Mouse (Mus musculus): ENCODE measurements at regions not wholly inside any gene's neighbourhood (a gene's known extent, or its start where the extent isn't known, plus 50 kb on each side); places are given as distances from the start of the nearest gene placed in this dataset.

GRCm38 (mm10) chr1:120753406-120753805 lies 151.2 kb downstream of the En1 start:
- Histone ChIP-seq H3K4me3 (replicated peaks; ENCODE audit: low read depth, low read length) (no peak overlapping the region), H3K36me3 (ENCODE audit: control insufficient read depth, insufficient read depth, low read length) (no peaks in the 10 kb centered on the region), H3K27me3 (ENCODE audit: control insufficient read depth, insufficient read depth, low read length) (no peaks in the 10 kb centered on the region), H3K4me2 (ENCODE audit: low read length) (no peak overlapping the region), H3K27ac (replicated peaks; ENCODE audit: low read depth, low read length) (no peak overlapping the region), H3K4me1 (ENCODE audit: control insufficient read depth, insufficient read depth, low read length) (0 out of 2 replicates have a peak, but pooled peaks cover 4% of the 10 kb centered on the region), H3K9me3 (ENCODE audit: control insufficient read depth, low read length) (no peaks in the 10 kb centered on the region), H3K9ac (replicated peaks; ENCODE audit: low read length) (no peak overlapping the region)
- WGBS = 100% methylated on average over 1 of the region's 1 CpGs
- DNase-seq (no peak), ATAC-seq (ENCODE audit: low FRiP score, low TSS enrichment) (no peak)

DNA sequence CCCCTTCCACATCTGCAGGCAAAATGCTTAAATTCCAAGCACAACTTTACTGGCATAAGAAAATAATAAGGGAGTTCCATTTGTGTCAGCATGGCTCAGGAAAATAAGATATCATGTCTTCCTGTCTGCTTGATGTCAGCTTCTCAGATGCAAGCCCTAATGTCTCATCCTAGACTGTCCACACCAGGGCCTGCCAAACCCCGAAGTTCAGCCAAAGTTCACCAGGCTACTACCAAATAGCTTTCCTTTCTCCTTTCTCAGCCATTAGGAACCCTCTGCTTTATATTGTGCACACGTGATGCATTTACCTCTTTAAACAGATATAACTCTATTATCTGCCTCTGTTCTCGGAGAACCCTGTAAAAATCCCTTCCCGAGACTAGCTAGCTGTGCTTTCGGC lies 152.1 kb downstream of the En1 start:
- Histone ChIP-seq H3K27ac (replicated peaks; ENCODE audit: low read depth, low read length) (no peak overlapping the region), H3K9me3 (ENCODE audit: control insufficient read depth, low read length) (no peaks in the 10 kb centered on the region), H3K27me3 (ENCODE audit: control insufficient read depth, insufficient read depth, low read length) (no peaks in the 10 kb centered on the region), H3K4me2 (ENCODE audit: low read length) (no peak overlapping the region), H3K36me3 (ENCODE audit: control insufficient read depth, insufficient read depth, low read length) (no peaks in the 10 kb centered on the region), H3K4me3 (replicated peaks; ENCODE audit: low read depth, low read length) (no peak overlapping the region), H3K4me1 (ENCODE audit: control insufficient read depth, insufficient read depth, low read length) (0 out of 2 replicates have a peak, but pooled peaks cover 4% of the 10 kb centered on the region), H3K9ac (replicated peaks; ENCODE audit: low read length) (no peak overlapping the region)
- 84% methylated on average over 5 of the region's 5 CpGs for WGBS
- ATAC-seq (ENCODE audit: low FRiP score, low TSS enrichment) (no peak), DNase-seq (no peak)

DNA sequence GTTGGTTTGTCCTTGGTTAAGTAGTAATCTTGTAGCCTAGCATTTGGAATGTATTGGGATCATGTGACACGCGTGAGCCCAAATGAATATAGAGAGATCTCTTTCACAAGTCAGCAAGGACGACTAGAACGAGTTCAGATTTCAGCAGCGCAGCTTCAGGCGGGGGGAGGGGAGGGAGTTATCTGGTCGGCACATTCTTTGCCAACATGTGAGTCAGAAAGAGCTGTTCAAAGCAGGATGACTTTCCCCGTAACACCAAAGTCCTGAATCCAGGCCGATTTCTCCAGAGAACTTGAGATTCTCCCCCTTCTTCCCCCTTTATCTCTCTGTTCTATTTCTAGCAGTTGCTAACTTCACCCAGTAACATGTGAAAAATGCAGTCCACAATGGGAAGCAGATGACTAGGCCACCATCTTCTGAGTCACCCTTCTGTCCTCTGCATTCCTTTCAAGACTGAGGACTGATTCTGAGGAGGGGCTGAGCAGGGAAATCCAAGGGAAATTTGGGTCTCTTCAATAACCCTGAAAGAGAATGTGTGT lies 155.1 kb downstream of the En1 start:
- peak; percentile 32 for DNase-seq
- Histone ChIP-seq H3K4me1 (ENCODE audit: control insufficient read depth, insufficient read depth, low read length) (0 out of 2 replicates have a peak, but pooled peaks cover 4% of the 10 kb centered on the region), H3K4me2 (ENCODE audit: low read length) (no peak overlapping the region), H3K9ac (replicated peaks; ENCODE audit: low read length) (no peak overlapping the region), H3K4me3 (replicated peaks; ENCODE audit: low read depth, low read length) (no peak overlapping the region), H3K27ac (replicated peaks; ENCODE audit: low read depth, low read length) (no peak overlapping the region), H3K36me3 (ENCODE audit: control insufficient read depth, insufficient read depth, low read length) (no peaks in the 10 kb centered on the region), H3K9me3 (ENCODE audit: control insufficient read depth, low read length) (no peaks in the 10 kb centered on the region), H3K27me3 (ENCODE audit: control insufficient read depth, insufficient read depth, low read length) (no peaks in the 10 kb centered on the region)
- no peak for ATAC-seq (ENCODE audit: low FRiP score, low TSS enrichment)
- 58% methylated on average over 9 of the region's 9 CpGs for WGBS

- Histone ChIP-seq H3K27ac (replicated peaks; ENCODE audit: low read depth, low read length) (no peak overlapping the region), H3K4me1 (ENCODE audit: control insufficient read depth, insufficient read depth, low read length) (0 out of 2 replicates have a peak, but pooled peaks cover 4% of the 10 kb centered on the region), H3K4me3 (replicated peaks; ENCODE audit: low read depth, low read length) (no peak overlapping the region), H3K9ac (replicated peaks; ENCODE audit: low read length) (no peak overlapping the region), H3K36me3 (ENCODE audit: control insufficient read depth, insufficient read depth, low read length) (no peaks in the 10 kb centered on the region), H3K27me3 (ENCODE audit: control insufficient read depth, insufficient read depth, low read length) (no peaks in the 10 kb centered on the region), H3K4me2 (ENCODE audit: low read length) (no peak overlapping the region), H3K9me3 (ENCODE audit: control insufficient read depth, low read length) (no peaks in the 10 kb centered on the region)
- 63% methylated on average over 7 of the region's 7 CpGs for WGBS
- no peak for DNase-seq
- ATAC-seq (ENCODE audit: low FRiP score, low TSS enrichment) = no peak
Observed at GRCm38 (mm10) chr1:120758172-120758571, 156.0 kb downstream of the En1 start.

DNA sequence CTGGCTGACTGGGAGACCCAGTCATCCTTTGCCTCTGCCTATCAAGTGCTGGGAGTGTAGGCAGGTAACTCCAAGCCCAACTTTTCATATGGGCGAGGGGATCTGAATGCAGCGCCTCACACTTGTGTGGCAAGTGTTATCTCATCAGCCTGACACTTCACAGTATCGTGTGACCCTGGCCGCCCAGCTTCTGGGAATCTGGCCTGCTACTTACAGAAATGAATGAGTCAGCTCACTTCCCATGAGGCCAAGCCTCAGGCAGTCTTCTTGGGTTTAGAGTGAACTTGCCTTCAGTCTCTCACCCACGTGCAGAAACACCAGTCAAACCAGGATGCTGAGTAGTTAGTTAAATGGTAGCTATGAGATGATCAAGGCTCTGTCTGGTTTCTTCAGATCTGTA lies 156.5 kb downstream of the En1 start:
- WGBS = 84% methylated on average over 5 of the region's 5 CpGs
- H3K27me3 ChIP-seq (ENCODE audit: control insufficient read depth, insufficient read depth, low read length) = no peaks in the 10 kb centered on the region
- no peak for ATAC-seq (ENCODE audit: low FRiP score, low TSS enrichment)

GRCm38 (mm10) chr1:120759380-120759779 lies 157.2 kb downstream of the En1 start:
- Histone ChIP-seq H3K4me2 (ENCODE audit: low read length) (no peak overlapping the region), H3K9ac (replicated peaks; ENCODE audit: low read length) (no peak overlapping the region), H3K4me1 (ENCODE audit: control insufficient read depth, insufficient read depth, low read length) (0 out of 2 replicates have a peak, but pooled peaks cover 4% of the 10 kb centered on the region), H3K27me3 (ENCODE audit: control insufficient read depth, insufficient read depth, low read length) (no peaks in the 10 kb centered on the region), H3K9me3 (ENCODE audit: control insufficient read depth, low read length) (no peaks in the 10 kb centered on the region), H3K4me3 (replicated peaks; ENCODE audit: low read depth, low read length) (no peak overlapping the region), H3K36me3 (ENCODE audit: control insufficient read depth, insufficient read depth, low read length) (no peaks in the 10 kb centered on the region), H3K27ac (replicated peaks; ENCODE audit: low read depth, low read length) (no peak overlapping the region)
- DNase-seq = no peak
- no peak for ATAC-seq (ENCODE audit: low FRiP score, low TSS enrichment)
- 72% methylated on average over 3 of the region's 3 CpGs for WGBS

More for the DNA sequence above, 156.5 kb downstream of the En1 start:
- Histone ChIP-seq H3K9me3 (ENCODE audit: control insufficient read depth, low read length) (no peaks in the 10 kb centered on the region), H3K4me2 (ENCODE audit: low read length) (no peak overlapping the region), H3K4me1 (ENCODE audit: control insufficient read depth, insufficient read depth, low read length) (0 out of 2 replicates have a peak, but pooled peaks cover 4% of the 10 kb centered on the region), H3K4me3 (replicated peaks; ENCODE audit: low read depth, low read length) (no peak overlapping the region), H3K36me3 (ENCODE audit: control insufficient read depth, insufficient read depth, low read length) (no peaks in the 10 kb centered on the region), H3K27ac (replicated peaks; ENCODE audit: low read depth, low read length) (no peak overlapping the region), H3K9ac (replicated peaks; ENCODE audit: low read length) (no peak overlapping the region)
- DNase-seq = no peak

GRCm38 (mm10) chr1:120761364-120761763 lies 159.1 kb downstream of the En1 start:
- Histone ChIP-seq H3K27me3 (ENCODE audit: control insufficient read depth, insufficient read depth, low read length) (no peaks in the 10 kb centered on the region), H3K4me1 (ENCODE audit: control insufficient read depth, insufficient read depth, low read length) (0 out of 2 replicates have a peak, but pooled peaks cover 4% of the 10 kb centered on the region), H3K27ac (replicated peaks; ENCODE audit: low read depth, low read length) (no peak overlapping the region), H3K36me3 (ENCODE audit: control insufficient read depth, insufficient read depth, low read length) (no peaks in the 10 kb centered on the region), H3K9me3 (ENCODE audit: control insufficient read depth, low read length) (no peaks in the 10 kb centered on the region), H3K4me3 (replicated peaks; ENCODE audit: low read depth, low read length) (no peak overlapping the region), H3K9ac (replicated peaks; ENCODE audit: low read length) (no peak overlapping the region), H3K4me2 (ENCODE audit: low read length) (no peak overlapping the region)
- ATAC-seq (ENCODE audit: low FRiP score, low TSS enrichment) (no peak), DNase-seq (no peak)
- WGBS = 80% methylated on average over 9 of the region's 9 CpGs

GRCm38 (mm10) chr1:120762498-120762897 lies 160.3 kb downstream of the En1 start:
- no peak overlapping the region for H3K4me3 ChIP-seq (replicated peaks; ENCODE audit: low read depth, low read length)
- DNase-seq (no peak), ATAC-seq (ENCODE audit: low FRiP score, low TSS enrichment) (no peak)
- 0 out of 2 replicates have a peak, but pooled peaks cover 3% of the 10 kb centered on the region for H3K4me1 ChIP-seq (ENCODE audit: control insufficient read depth, insufficient read depth, low read length)
- H3K27ac ChIP-seq (replicated peaks; ENCODE audit: low read depth, low read length) = no peak overlapping the region
- H3K9ac ChIP-seq (replicated peaks; ENCODE audit: low read length) = no peak overlapping the region
- 92% methylated on average over 2 of the region's 2 CpGs for WGBS
- no peak overlapping the region for H3K4me2 ChIP-seq (ENCODE audit: low read length)
- H3K27me3 ChIP-seq (ENCODE audit: control insufficient read depth, insufficient read depth, low read length) = no peaks in the 10 kb centered on the region
- H3K36me3 ChIP-seq (ENCODE audit: control insufficient read depth, insufficient read depth, low read length) = no peaks in the 10 kb centered on the region
- no peaks in the 10 kb centered on the region for H3K9me3 ChIP-seq (ENCODE audit: control insufficient read depth, low read length)

DNA sequence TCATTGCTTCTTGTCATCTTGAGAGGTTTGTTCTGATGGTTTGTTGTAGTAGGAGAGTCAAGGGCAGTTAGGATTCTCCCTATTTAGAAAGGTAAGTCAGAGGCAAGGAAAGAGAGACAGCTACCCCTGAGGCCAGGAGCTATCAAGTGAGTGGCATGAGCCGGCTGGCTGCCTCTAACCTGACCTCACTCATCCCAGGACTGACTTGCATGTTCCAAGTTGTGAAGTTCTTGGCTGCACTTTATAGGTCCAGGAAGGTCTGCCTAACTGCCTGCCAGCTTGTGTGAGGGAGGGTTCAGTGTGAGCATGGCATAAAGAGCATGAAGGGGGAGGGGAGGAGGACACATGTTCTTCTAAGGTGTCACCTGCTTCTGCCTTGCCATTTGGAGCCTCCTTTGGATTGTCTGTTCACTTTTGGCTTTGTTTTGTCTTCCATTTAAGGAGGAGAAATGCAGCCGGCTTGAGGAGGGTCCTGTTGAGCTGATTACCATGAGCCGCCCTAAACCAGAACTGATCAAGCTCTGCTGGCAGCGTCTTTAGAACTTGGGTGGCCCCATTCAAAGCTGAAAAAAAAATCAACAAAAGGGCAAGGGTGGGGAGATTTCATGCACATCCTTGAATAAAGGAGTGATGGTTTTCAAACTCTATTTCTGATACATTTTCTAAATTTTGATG lies 160.8 kb downstream of the En1 start:
- Histone ChIP-seq H3K36me3 (ENCODE audit: control insufficient read depth, insufficient read depth, low read length) (no peaks in the 10 kb centered on the region), H3K9ac (replicated peaks; ENCODE audit: low read length) (no peak overlapping the region), H3K27ac (replicated peaks; ENCODE audit: low read depth, low read length) (no peak overlapping the region), H3K27me3 (ENCODE audit: control insufficient read depth, insufficient read depth, low read length) (no peaks in the 10 kb centered on the region), H3K4me3 (replicated peaks; ENCODE audit: low read depth, low read length) (no peak overlapping the region), H3K9me3 (ENCODE audit: control insufficient read depth, low read length) (no peaks in the 10 kb centered on the region), H3K4me2 (ENCODE audit: low read length) (no peak overlapping the region), H3K4me1 (ENCODE audit: control insufficient read depth, insufficient read depth, low read length) (no peaks in the 10 kb centered on the region)
- 26% methylated on average over 4 of the region's 4 CpGs for whole genome bisulfite sequencing
- ATAC-seq (ENCODE audit: low FRiP score, low TSS enrichment) (no peak), DNase-seq (no peak)

All from midbrain, embryonic 14.5 days (tissue).